Comparison of ENCODE assay signal across 8 mouse cellular contexts in the genomic region with DNA sequence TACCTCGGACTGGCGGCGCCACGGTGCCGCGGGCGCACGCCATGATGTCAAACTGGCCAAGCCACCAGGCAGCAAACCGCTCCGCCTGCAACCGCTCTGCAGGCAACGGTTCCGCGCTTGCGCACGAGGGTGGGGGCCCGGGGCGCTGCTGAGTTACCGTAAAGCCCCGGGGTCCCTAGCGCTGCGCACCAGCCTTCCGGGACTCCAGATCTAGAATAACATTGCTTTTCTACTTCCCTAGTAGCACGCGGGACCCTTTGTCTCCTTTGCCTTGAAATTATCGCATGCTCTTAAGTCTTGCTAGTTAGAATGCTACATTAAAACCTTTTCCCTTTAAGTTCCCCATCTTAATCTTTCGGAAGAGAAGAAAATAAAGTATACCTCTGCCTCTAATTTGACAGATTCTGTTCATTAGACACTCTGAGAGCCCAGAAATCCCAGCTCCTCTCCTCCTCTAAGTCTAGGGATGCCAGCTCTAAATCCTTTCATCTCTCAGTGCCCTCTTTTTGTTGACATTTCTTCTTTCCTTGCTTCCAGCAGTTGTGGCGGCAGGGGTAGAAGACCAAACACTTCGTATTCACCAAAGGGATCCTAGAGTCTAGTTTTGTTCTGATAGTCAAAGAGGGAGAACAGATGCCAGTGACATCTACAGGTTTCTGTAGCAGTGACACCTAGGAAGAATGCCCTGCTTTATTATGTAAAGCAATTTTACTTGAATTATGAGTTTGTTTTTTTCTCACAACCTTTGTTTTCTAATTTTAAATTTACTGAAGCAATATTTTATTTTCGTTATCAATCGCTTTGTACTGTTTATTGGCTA. TPM values are rescaled to one million over a fixed set of nuclear protein-coding genes. Genes with fewer than 3 reads are reported as not detected.
A peak's percentile ranks its signal among the peaks of the same experiment; 100 is the strongest.
DNase-seq lines count a peak whose midpoint lies in the region; ATAC-seq and TF ChIP-seq lines count a peak whose summit lies in the region.

A gene (minus strand): TSS at position 125 of the 820 bp plus-strand sequence.

- H3K27ac ChIP-seq in bone marrow macrophage, adult 2 months (ENCODE audit: insufficient read depth, low read depth, low read length) = peak within 1 kb of the TSS; percentile 12; the same call in 1 of the 2 replicates
- H3K27ac ChIP-seq in embryonic facial prominence, embryonic 15.5 days (replicated peaks) = 0 out of 2 replicates have a peak within 1 kb of the TSS, but pooled peaks have one; percentile 17
- H3K27ac ChIP-seq in limb, embryonic 14.5 days (replicated peaks; ENCODE audit: low read depth, low read length) = peak within 1 kb of the TSS; percentile 53
- H3K27ac ChIP-seq in midbrain, embryonic 16.5 days (ENCODE audit: low read length) = peak within 1 kb of the TSS; percentile 68
- H3K27ac ChIP-seq in spleen, adult 2 months (ENCODE audit: insufficient read depth, low read length) = peak within 1 kb of the TSS; percentile 80

- TF ChIP-seq POLR2A in bone marrow macrophage, adult 2 months (IDR thresholded peaks at IDR 0.05; ENCODE audit: borderline replicate concordance, low read depth, low read length) = no peak
- 0 out of 2 replicates have a peak, but pooled peaks have one; percentile 46 for TF ChIP-seq POLR2A in limb, embryonic 14.5 days (IDR thresholded peaks at IDR 0.05; ENCODE audit: borderline replicate concordance, extremely low read depth, insufficient read depth, insufficient read length)
- TF ChIP-seq POLR2A in spleen, adult 2 months (IDR thresholded peaks at IDR 0.05; ENCODE audit: low read depth, low read length) = peak; percentile 61

- peak within 1 kb of the TSS; percentile 54 for H3K9ac ChIP-seq in embryonic facial prominence, embryonic 15.5 days
- H3K9ac ChIP-seq in limb, embryonic 14.5 days (ENCODE audit: low read depth, low read length, severe bottlenecking) = peak within 1 kb of the TSS; percentile 77
- H3K9ac ChIP-seq in midbrain, embryonic 16.5 days (ENCODE audit: low read depth, low read length) = peak within 1 kb of the TSS; percentile 65

- no peaks in the 10 kb centered on the region for H3K9me3 ChIP-seq in embryonic facial prominence, embryonic 15.5 days (replicated peaks)
- H3K9me3 ChIP-seq in limb, embryonic 14.5 days (ENCODE audit: control insufficient read depth, low read length) = no peaks in the 10 kb centered on the region
- H3K9me3 ChIP-seq in midbrain, embryonic 16.5 days (replicated peaks; ENCODE audit: control insufficient read depth, low read length, poor library complexity, severe bottlenecking) = no peaks in the 10 kb centered on the region

- H3K4me2 ChIP-seq in embryonic facial prominence, embryonic 15.5 days (replicated peaks) = peak within 1 kb of the TSS; percentile 98
- H3K4me2 ChIP-seq in limb, embryonic 14.5 days (replicated peaks; ENCODE audit: low read depth, low read length, severe bottlenecking) = peak within 1 kb of the TSS; percentile 96
- peak within 1 kb of the TSS; percentile 99 for H3K4me2 ChIP-seq in midbrain, embryonic 16.5 days (ENCODE audit: low read length)

- no peaks in the 10 kb centered on the region for H3K36me3 ChIP-seq in embryonic facial prominence, embryonic 15.5 days
- no peaks in the 10 kb centered on the region for H3K36me3 ChIP-seq in limb, embryonic 14.5 days (ENCODE audit: control insufficient read depth, insufficient read depth, low read length)
- no peaks in the 10 kb centered on the region for H3K36me3 ChIP-seq in midbrain, embryonic 16.5 days (ENCODE audit: control insufficient read depth, insufficient read depth, low read length)
- H3K36me3 ChIP-seq in spleen, adult 2 months (ENCODE audit: control insufficient read depth, insufficient read depth, low read length) = 0 out of 2 replicates have a peak, but pooled peaks cover 1% of the 10 kb centered on the region

- H3K27me3 ChIP-seq in embryonic facial prominence, embryonic 15.5 days = no peaks in the 10 kb centered on the region
- H3K27me3 ChIP-seq in limb, embryonic 14.5 days (ENCODE audit: control insufficient read depth, insufficient read depth, low read length) = no peaks in the 10 kb centered on the region
- no peaks in the 10 kb centered on the region for H3K27me3 ChIP-seq in midbrain, embryonic 16.5 days (ENCODE audit: control insufficient read depth, insufficient read depth, low read depth, low read length)
- H3K27me3 ChIP-seq in spleen, adult 2 months (ENCODE audit: control insufficient read depth, insufficient read depth, low read length) = no peaks in the 10 kb centered on the region

- WGBS in embryonic facial prominence, embryonic 15.5 days = 10% methylated on average over 31 of the region's 31 CpGs
- 12% methylated on average over 31 of the region's 31 CpGs for WGBS in limb, embryonic 14.5 days
- WGBS in midbrain, embryonic 16.5 days = 9% methylated on average over 31 of the region's 31 CpGs
- WGBS in spleen, adult 2 months = 11% methylated on average over 31 of the region's 31 CpGs

- peak within 1 kb of the TSS; percentile 89 for H3K4me3 ChIP-seq in bone marrow macrophage, adult 2 months (ENCODE audit: insufficient read depth, low read length)
- H3K4me3 ChIP-seq in embryonic facial prominence, embryonic 15.5 days (replicated peaks) = peak within 1 kb of the TSS; percentile 71
- H3K4me3 ChIP-seq in limb, embryonic 14.5 days (replicated peaks; ENCODE audit: low read length) = peak within 1 kb of the TSS; percentile 77
- peak within 1 kb of the TSS; percentile 49 for H3K4me3 ChIP-seq in midbrain, embryonic 16.5 days (ENCODE audit: low read depth, low read length)
- H3K4me3 ChIP-seq in spleen, adult 2 months (ENCODE audit: extremely low read depth, insufficient read depth, insufficient read length) = peak within 1 kb of the TSS; percentile 90

- peak; percentile 94 for DNase-seq in B cell, adult 2 months
- peak; percentile 85 to 87 for DNase-seq in heart, adult 9 months (ENCODE audit: low spot score in 2 of 2)
- DNase-seq in kidney, adult 9 months = peak; percentile 87
- DNase-seq in limb, embryonic 14.5 days (ENCODE audit: low spot score) = peak; percentile 92
- peak; percentile 67 to 90 for DNase-seq in spleen, adult 2 months (ENCODE audit: low read depth in 1 of 2, low spot score in 2 of 2)

- no peak for TF ChIP-seq CTCF in bone marrow macrophage, adult 2 months (IDR thresholded peaks at IDR 0.05; ENCODE audit: low read depth, low read length)
- no peak for TF ChIP-seq CTCF in spleen, adult 2 months (IDR thresholded peaks at IDR 0.05; ENCODE audit: extremely low read depth, insufficient read depth, insufficient read length, insufficient replicate concordance)

- ATAC-seq in embryonic facial prominence, embryonic 15.5 days (ENCODE audit: insufficient number of reproducible peaks, low FRiP score, low TSS enrichment, low read depth) = peak; percentile 92
- ATAC-seq in limb, embryonic 14.5 days (ENCODE audit: low FRiP score, low read depth) = peak; percentile 94
- ATAC-seq in midbrain, embryonic 16.5 days = peak; percentile 97

- peaks cover 10% of the 10 kb centered on the region for H3K4me1 ChIP-seq in bone marrow macrophage, adult 2 months (ENCODE audit: control insufficient read depth, insufficient read depth, low read length)
- H3K4me1 ChIP-seq in embryonic facial prominence, embryonic 15.5 days = peaks cover 9% of the 10 kb centered on the region
- H3K4me1 ChIP-seq in limb, embryonic 14.5 days (ENCODE audit: control insufficient read depth, insufficient read depth, low read length) = no peaks in the 10 kb centered on the region
- H3K4me1 ChIP-seq in midbrain, embryonic 16.5 days (ENCODE audit: control insufficient read depth, insufficient read depth, low read length) = peaks cover 6% of the 10 kb centered on the region
- H3K4me1 ChIP-seq in spleen, adult 2 months (ENCODE audit: control insufficient read depth, insufficient read depth, insufficient read length) = no peaks in the 10 kb centered on the region; the same call in 1 of the 2 replicates

RNA-seq across cellular contexts. Expression of the gene that starts here (rescaled TPM):
- polyA plus RNA-seq in bone marrow macrophage, adult 2 months (2012; ENCODE audit: insufficient read depth, insufficient read length, missing spikeins) = 4.0 and 6.0 TPM in 2 replicates
- 12.0 and 14.1 TPM in 2 replicates for polyA plus RNA-seq in embryonic facial prominence, embryonic 15.5 days (2015; fragmentation: Nextera tagmentation; extraction: Ambion mirVana)
- polyA plus RNA-seq in limb, embryonic 14.5 days (2012; rRNA removed) = 5.7 and 6.3 TPM in 2 replicates
- polyA plus RNA-seq in limb, embryonic 14.5 days (2014; fragmentation: Nextera tagmentation; extraction: Ambion mirVana) = 8.5 and 11.2 TPM in 2 replicates
- 30.3 and 31.8 TPM in 2 replicates for polyA plus RNA-seq in midbrain, embryonic 16.5 days (2015; fragmentation: Nextera tagmentation; extraction: Ambion mirVana)
- 4.5 and 6.2 TPM in 2 replicates for polyA plus RNA-seq in spleen, adult 2 months (2012; rRNA removed)

Comparison
In these comparisons a context has a peak if more than half of its experiments do, and no peak if none do; other contexts are left out.
1. Peak in every context shown above with its lines: DNase-seq, ATAC-seq, H3K4me3 ChIP-seq and H3K27ac ChIP-seq.
2. H3K27ac ChIP-seq: peak in every context shown above with its lines; median percentile 80 in spleen, adult 2 months; 68 in midbrain, embryonic 16.5 days; 53 in limb, embryonic 14.5 days; 17 in embryonic facial prominence, embryonic 15.5 days; 12 in bone marrow macrophage, adult 2 months.